Mouse (Mus musculus): ENCODE measurements around the gene Rfx8. TPM values are rescaled to one million over a fixed set of nuclear protein-coding genes. Genes with fewer than 3 reads are reported as not detected.

The Rfx8 gene
- polyA plus RNA-seq, 1 experiment from 2014 or later, result 0.13 TPM

Other genes with a start within 250 kb of the Rfx8 start
- gene Tbc1d8, start 242.2 kb downstream of the Rfx8 start, polyA plus RNA-seq (2014; fragmentation: Nextera tagmentation; extraction: Ambion mirVana), result 8.9 and 12.1 TPM in 2 replicates
- 16.9 and 21.0 TPM in 2 replicates for gene Cnot11, start 186.0 kb downstream of the Rfx8 start, polyA plus RNA-seq (2014; fragmentation: Nextera tagmentation; extraction: Ambion mirVana)
- 21.5 and 25.7 TPM in 2 replicates for gene Rnf149, start 143.6 kb downstream of the Rfx8 start, polyA plus RNA-seq (2014; fragmentation: Nextera tagmentation; extraction: Ambion mirVana)
- 4.2 and 5.8 TPM in 2 replicates for gene Creg2, start 69.5 kb downstream of the Rfx8 start, polyA plus RNA-seq (2014; fragmentation: Nextera tagmentation; extraction: Ambion mirVana)
- not detected in 2 replicates for gene Gm3646, start 84.3 kb upstream of the Rfx8 start, polyA plus RNA-seq (2014; fragmentation: Nextera tagmentation; extraction: Ambion mirVana)
- gene Map4k4, start 179.9 kb upstream of the Rfx8 start, polyA plus RNA-seq (2014; fragmentation: Nextera tagmentation; extraction: Ambion mirVana), result 48.9 and 56.7 TPM in 2 replicates

All from midbrain, embryonic 14.5 days (tissue).